Mouse (Mus musculus) large intestine, adult 2 months (tissue): ENCODE measurements around the gene 9030624G23Rik. TPM values are rescaled to one million over a fixed set of nuclear protein-coding genes. Genes with fewer than 3 reads are reported as not detected.
"Not testable (repeated sequence)": the region's sequence is repeated elsewhere in the genome, so short reads cannot be mapped to it uniquely, and the experiment has no call there.

ENCODE experiments used
- DNase-seq: peaks from one replicate; pipeline ENCODE4 v3.0.0-alpha.2; 2012; ENCODE audit warnings: low read depth, low spot score
- WGBS: fragments of 180-500 bp; shearing (Covaris S2); methylation state at CpG from one replicate; pipeline ENCODE4 v1.1.7; 2018; 5-methylcytosine and 5-hydroxymethylcytosine counted together
- polyA plus RNA-seq: library from polyadenylated mRNA; depleted of rRNA; stranded (reverse); fragments of >200 nt; gene quantifications from 2 replicates; pipeline ENCODE4 v1.2.3, GENCODE M21; 2012; rRNA removed

Gene 9030624G23Rik
- 0.36 and 0.40 TPM in 2 replicates for polyA plus RNA-seq

- WGBS, result 2% methylated on average over 39 of the region's 39 CpGs
- peak; percentile 0 for DNase-seq
These were observed at the start of gene 9030624G23Rik for GRCm38 (mm10) chr12:24097108-24097520. Gene 9030624G23Rik, minus strand, starts transcription at chr12:24097246.

GRCm38 (mm10) chr12:24083096-24083495 is 13.9 kb downstream of the 9030624G23Rik start:
- not testable (repeated sequence) for DNase-seq
- WGBS, result 85% methylated on average over 2 of the region's 5 CpGs
